Mouse (Mus musculus): ENCODE measurements around the gene Cited4.

Gene Cited4

DNA sequence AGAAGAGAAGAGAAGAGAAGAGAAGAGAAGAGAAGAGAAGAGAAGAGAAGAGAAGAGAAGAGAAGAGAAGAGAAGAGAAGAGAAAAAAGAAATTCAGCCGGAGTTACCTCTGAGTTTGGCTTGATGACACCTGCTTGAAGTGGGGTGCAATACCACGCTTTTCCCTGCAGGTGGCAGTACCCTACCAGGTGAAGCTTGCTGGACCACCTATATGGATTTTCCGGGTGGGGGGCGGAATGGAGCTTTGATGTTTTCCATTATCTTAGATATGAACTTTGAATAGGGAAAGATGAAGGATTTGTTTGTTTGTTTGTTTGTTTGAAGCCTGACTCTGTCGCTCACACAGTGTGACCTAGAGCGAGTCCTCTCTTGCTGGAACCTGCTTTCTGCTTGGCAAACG, 14.6 kb downstream of the Cited4 start:
- in situ Hi-C loops (cut with MseI, MboI), result loop anchor here (5.0 kb wide), 1 partner anchor 94 kb away; the partner anchor contains the start of gene Gm8439 (in 2 of the 2)

- in situ Hi-C loops (cut with MseI, MboI), result loop anchor here (5.0 kb wide), 1 partner anchor 95 kb away; the partner anchor contains the start of gene Gm8439 (in 2 of the 2)
These were observed 15.8 kb downstream of the Cited4 start for GRCm38 (mm10) chr4:120682168-120682567.

DNA sequence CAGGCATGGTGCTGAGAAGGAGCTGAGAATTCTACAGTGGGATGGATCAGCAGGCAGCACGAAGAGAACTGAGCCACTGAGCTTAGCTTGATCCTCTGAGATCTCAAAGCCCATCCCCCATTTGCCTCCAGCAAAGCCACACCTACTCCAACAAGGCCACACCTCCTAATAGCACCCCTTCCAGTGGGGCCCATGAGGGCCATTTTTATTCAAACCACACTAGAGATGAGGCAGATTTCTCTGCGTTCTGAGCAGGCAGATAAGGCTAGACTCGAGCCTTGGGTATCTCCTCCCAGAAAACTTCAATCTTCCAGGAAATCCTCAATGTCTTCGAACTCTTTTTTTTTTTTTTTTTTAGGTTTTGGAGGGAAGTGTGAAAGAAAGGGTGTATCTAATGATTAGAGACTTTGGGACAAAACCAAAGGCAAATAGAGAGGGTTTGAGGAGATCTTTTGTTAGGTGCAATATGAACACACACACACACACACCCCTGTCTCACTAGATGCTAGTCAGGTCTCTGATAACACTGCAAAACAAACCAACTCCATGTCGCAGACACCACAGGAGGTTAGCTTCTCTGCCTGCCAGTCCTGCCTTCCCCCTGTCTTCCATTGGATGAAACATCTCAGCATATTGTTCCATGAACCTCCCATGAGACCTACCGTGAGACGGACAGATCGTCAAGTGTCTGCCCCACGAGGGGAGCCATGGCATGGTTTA, 17.1 kb downstream of the Cited4 start:
- in situ Hi-C loops (cut with MseI, MboI), result loop anchor here (5.0 kb wide), 1 partner anchor 96 kb away; the partner anchor contains the start of gene Gm8439 (in 2 of the 2)

DNA sequence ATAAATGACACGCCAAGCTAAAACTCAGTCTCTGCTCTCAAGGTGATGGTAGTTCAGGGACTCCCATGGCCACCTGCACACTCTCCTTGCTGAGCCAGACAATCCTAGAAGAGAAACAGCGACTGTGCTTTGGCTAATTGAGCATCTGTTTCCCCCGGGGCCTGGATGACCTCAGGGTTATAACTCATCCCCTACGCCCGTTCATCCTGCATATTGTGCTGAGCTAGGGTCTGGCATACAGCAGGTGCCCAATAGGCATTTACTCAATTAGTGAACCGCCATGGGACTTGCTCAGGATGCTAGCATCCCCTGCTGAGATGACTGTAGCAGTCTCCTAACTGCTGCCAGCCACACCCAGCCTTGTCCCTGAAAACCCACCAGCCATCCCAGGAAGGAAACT, 20.9 kb downstream of the Cited4 start:
- in situ Hi-C loops (cut with MseI, MboI), result no loop called here

- in situ Hi-C loops (cut with MseI, MboI), result no loop called here
These were observed 22.9 kb downstream of the Cited4 start for GRCm38 (mm10) chr4:120689317-120689716.

- in situ Hi-C loops (cut with MseI, MboI), result no loop called here
These were observed 26.3 kb downstream of the Cited4 start for GRCm38 (mm10) chr4:120692717-120693116.

DNA sequence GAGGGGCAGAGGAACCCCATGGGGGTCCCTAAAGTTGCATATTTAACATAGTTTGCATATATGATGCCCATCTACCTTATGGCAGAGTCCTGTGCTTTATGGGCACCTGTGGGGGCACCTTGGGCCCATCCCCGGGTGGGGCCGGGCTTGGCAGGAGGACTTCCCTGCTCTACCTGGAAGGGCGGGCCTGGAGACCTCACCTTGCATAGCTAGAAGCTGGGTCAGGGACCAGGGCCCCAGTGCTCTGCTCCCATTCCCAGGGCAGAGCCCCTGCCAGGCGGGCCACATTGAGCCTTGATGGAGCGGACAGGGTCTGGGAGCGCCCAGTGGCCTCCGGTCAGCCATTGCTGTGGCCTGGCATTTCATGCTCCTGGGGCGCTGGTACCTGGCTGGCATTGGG, 31.0 kb downstream of the Cited4 start:
- in situ Hi-C loops (cut with MseI, MboI), result no loop called here

- in situ Hi-C loops (cut with MseI, MboI), result no loop called here
These were observed 31.6 kb downstream of the Cited4 start for GRCm38 (mm10) chr4:120697799-120698484.

DNA sequence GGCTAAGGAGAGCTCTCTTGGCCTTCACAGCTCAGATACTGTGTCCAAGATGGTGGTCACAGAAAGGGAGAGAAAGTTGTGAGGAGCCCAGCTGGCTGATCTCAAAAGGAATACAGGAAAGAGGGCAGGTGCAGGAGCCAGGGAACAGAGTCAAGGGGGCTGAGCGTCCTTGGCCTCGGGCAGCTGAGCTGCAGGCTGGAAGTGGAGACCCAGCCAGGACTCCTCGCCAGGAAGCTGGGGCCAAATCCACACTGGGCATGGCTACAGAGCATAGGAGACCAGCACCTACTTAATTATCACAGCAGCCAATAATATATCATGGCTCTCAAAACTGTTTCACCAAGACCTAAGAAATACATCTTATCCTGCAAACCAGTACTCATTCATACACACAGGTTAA, 34.8 kb downstream of the Cited4 start:
- in situ Hi-C loops (cut with MseI, MboI), result no loop called here

DNA sequence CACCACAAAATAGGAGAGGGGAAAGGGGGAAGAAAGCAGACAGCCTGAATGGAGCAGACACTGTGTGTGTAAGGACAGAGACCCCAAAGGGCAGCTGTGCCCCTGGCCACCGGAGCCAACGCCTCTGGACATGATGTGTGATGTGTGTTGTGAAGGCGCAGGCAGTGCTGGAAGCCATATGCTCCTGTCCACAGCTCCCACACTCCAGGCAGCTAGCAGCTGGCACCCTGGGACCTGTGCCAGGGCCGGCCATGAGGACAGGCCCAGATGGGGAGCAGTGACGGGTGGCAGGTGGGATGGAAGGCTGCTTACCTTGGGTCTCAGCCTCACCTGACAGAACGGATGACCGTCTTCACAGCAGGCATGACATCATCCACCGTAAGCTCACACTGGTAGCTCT, 35.7 kb downstream of the Cited4 start:
- in situ Hi-C loops (cut with MseI, MboI), result no loop called here

GRCm38 (mm10) chr4:120702511-120702910, 36.1 kb downstream of the Cited4 start:
- in situ Hi-C loops (cut with MseI, MboI), result no loop called here

- in situ Hi-C loops (cut with MseI, MboI), result no loop called here
These were observed 45.9 kb downstream of the Cited4 start for GRCm38 (mm10) chr4:120712236-120712635.

DNA sequence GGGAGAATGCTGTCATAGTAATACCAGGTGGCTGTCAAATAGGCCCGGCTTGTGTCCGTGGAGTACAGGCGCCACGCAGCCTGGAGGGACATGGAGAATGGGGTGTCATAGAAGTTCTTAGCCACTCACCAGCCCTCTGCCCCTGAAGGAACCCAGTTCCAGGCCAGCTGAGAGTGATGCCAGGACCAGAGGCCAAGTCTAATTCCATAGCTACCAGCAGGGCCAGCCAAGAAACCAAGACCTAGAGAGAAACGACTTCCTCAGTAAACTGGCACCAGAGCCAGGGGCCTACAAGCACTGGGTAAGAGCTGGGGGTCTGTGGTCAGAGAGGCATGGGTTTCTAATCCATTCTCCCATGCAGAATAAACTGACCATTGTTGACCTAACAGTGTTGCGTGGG, 46.6 kb downstream of the Cited4 start:
- in situ Hi-C loops (cut with MseI, MboI), result no loop called here

- in situ Hi-C loops (cut with MseI, MboI), result no loop called here
These were observed 47.6 kb downstream of the Cited4 start for GRCm38 (mm10) chr4:120713856-120714497.

GRCm38 (mm10) chr4:120716141-120716571, 49.8 kb downstream of the Cited4 start:
- in situ Hi-C loops (cut with MseI, MboI), result no loop called here

DNA sequence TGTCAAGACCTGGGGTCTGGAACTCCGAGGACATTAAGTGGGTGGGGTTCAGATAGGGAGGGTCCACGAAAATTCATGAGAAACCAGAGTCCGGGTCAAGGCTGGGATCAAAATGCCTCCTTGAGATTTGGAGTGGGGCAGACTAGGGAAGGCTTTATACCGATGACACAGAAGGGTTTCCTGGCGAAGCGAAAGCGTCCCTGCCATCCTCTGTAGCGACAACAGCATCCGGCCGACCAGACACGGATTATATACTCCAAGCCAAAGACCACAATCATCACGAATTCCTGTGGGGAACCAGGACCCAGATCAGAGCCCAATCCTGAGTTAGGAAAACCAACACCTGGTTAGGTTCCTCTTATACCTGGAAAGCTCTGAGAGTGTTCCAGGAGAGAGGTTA, 50.4 kb downstream of the Cited4 start:
- in situ Hi-C loops (cut with MseI, MboI), result no loop called here
